Mouse (Mus musculus) intestine, embryonic 16.5 days (tissue): ENCODE results near the gene Etfdh. TPM values are rescaled to one million over a fixed set of nuclear protein-coding genes. Genes with fewer than 3 reads are reported as not detected.

Experiments
- ATAC-seq: fragments of 200-750 bp; cut with Nextera tagmentation; 2 replicates; pipeline ENCODE4 v1.8.0; 2017; ENCODE audit warnings: moderate TSS enrichment, moderate library complexity
- H3K27ac ChIP-seq: fragments of 300-500 bp; sonication (generic); 2 replicates; pipeline ENCODE4 v1.5.1; 2014; ENCODE audit warnings: mild to moderate bottlenecking, low read length
- H3K27me3 ChIP-seq: fragments of 300-500 bp; sonication (generic); replicated peaks from 2 replicates; pipeline ENCODE4 v1.6.1; 2014; ENCODE audit warnings: low read length, control low read depth, mixed read lengths; ENCODE audit not compliant: control insufficient read depth, insufficient read depth
- H3K36me3 ChIP-seq: fragments of 300-500 bp; sonication (generic); 2 replicates; pipeline ENCODE4 v1.6.1; 2014; ENCODE audit warnings: low read length, control low read depth; ENCODE audit not compliant: control insufficient read depth, insufficient read depth
- H3K4me1 ChIP-seq: fragments of 300-500 bp; sonication (generic); 2 replicates; pipeline ENCODE4 v1.6.1; 2014; ENCODE audit warnings: low read length, control low read depth, mixed read lengths; ENCODE audit not compliant: control insufficient read depth, insufficient read depth
- H3K4me2 ChIP-seq: fragments of 300-500 bp; sonication (generic); 2 replicates; pipeline ENCODE4 v1.6.1; 2014; ENCODE audit warnings: low read depth, low read length, control low read depth
- H3K4me3 ChIP-seq: fragments of 300-500 bp; sonication (generic); 2 replicates; pipeline ENCODE4 v1.5.1; 2014; ENCODE audit warnings: mild to moderate bottlenecking, low read length
- H3K9ac ChIP-seq: fragments of 300-500 bp; sonication (generic); 2 replicates; pipeline ENCODE4 v1.6.1; 2014; ENCODE audit warnings: low read depth, low read length
- H3K9me3 ChIP-seq: fragments of 300-500 bp; sonication (generic); 2 replicates; pipeline ENCODE4 v1.6.1; 2016; ENCODE audit warnings: low read length, control low read depth; ENCODE audit not compliant: control insufficient read depth
- WGBS: fragments of 180-500 bp; shearing (Covaris S2); extraction: QIAGEN DNeasy Blood & Tissue Kit; methylation state at CpG from one replicate; pipeline ENCODE4 v1.1.7; 2014; 5-methylcytosine and 5-hydroxymethylcytosine counted together
- polyA plus RNA-seq: library from polyadenylated mRNA; unstranded; fragments of >200 nt; fragmentation: Nextera tagmentation; extraction: Ambion mirVana; gene quantifications from 2 replicates; pipeline ENCODE4 v1.2.1, GENCODE M21; 2015

The Etfdh gene
- polyA plus RNA-seq, 1 experiment from 2014 or later = 113 TPM

- peak; percentile 99 for ATAC-seq
- H3K36me3 ChIP-seq = peaks cover 14% of the 10 kb centered on the region; the same call in 1 of the 2 replicates
- no peaks in the 10 kb centered on the region for H3K4me1 ChIP-seq
- WGBS = under 1% methylated on average over 60 of the region's 60 CpGs
- H3K4me2 ChIP-seq = peak within 1 kb of the TSS; percentile 81
- peak within 1 kb of the TSS; percentile 82 for H3K4me3 ChIP-seq
- no peaks in the 10 kb centered on the region for H3K27me3 ChIP-seq
- peak within 1 kb of the TSS; percentile 92 for H3K27ac ChIP-seq
- peak within 1 kb of the TSS; percentile 89 for H3K9ac ChIP-seq
- H3K9me3 ChIP-seq = no peaks in the 10 kb centered on the region
Measured at GRCm38 (mm10) chr3:79628561-79629415, 512 bp downstream of the Etfdh start, which contains the start of gene 4930579G24Rik. Gene 4930579G24Rik, plus strand, starts transcription at chr3:79629079.

- no peaks in the 10 kb centered on the region for H3K4me1 ChIP-seq
- H3K36me3 ChIP-seq = peaks cover 9% of the 10 kb centered on the region; the same call in 1 of the 2 replicates
- 0% methylated on average over 9 of the region's 9 CpGs for WGBS
- H3K4me2 ChIP-seq = peak overlapping the region; percentile 81
- peak overlapping the region; percentile 92 for H3K27ac ChIP-seq
- H3K4me3 ChIP-seq = peak overlapping the region; percentile 82
- no peaks in the 10 kb centered on the region for H3K9me3 ChIP-seq
- H3K27me3 ChIP-seq = no peaks in the 10 kb centered on the region
- ATAC-seq = peak; percentile 50
- peak overlapping the region; percentile 83 for H3K9ac ChIP-seq
Measured at GRCm38 (mm10) chr3:79628182-79628560, 1.1 kb downstream of the Etfdh start.

- WGBS = 23% methylated on average over 10 of the region's 10 CpGs
- no peak for ATAC-seq
- Histone ChIP-seq H3K27me3 (no peaks in the 10 kb centered on the region), H3K4me1 (no peaks in the 10 kb centered on the region), H3K9me3 (no peaks in the 10 kb centered on the region), H3K4me2 (peak overlapping the region; percentile 81), H3K9ac (peak overlapping the region; percentile 83), H3K27ac (peak overlapping the region; percentile 92), H3K4me3 (peak overlapping the region; percentile 82), H3K36me3 (peaks cover 8% of the 10 kb centered on the region; the same call in 1 of the 2 replicates)
Measured at GRCm38 (mm10) chr3:79627484-79628181, 1.7 kb downstream of the Etfdh start.

- Histone ChIP-seq H3K27me3 (no peaks in the 10 kb centered on the region), H3K9ac (no peak overlapping the region), H3K4me3 (no peak overlapping the region), H3K27ac (no peak overlapping the region), H3K4me1 (no peaks in the 10 kb centered on the region), H3K36me3 (peaks cover 12% of the 10 kb centered on the region), H3K9me3 (no peaks in the 10 kb centered on the region), H3K4me2 (no peak overlapping the region)
- WGBS = 83% methylated on average over 2 of the region's 2 CpGs
- ATAC-seq = no peak
Measured at GRCm38 (mm10) chr3:79609886-79610285, 19.4 kb downstream of the Etfdh start.

- H3K27ac ChIP-seq = no peak overlapping the region
- no peak overlapping the region for H3K9ac ChIP-seq
- ATAC-seq = no peak
- H3K4me1 ChIP-seq = 0 out of 2 replicates have a peak, but pooled peaks cover 3% of the 10 kb centered on the region
- WGBS = 92% methylated on average over 7 of the region's 7 CpGs
- no peaks in the 10 kb centered on the region for H3K27me3 ChIP-seq
- no peaks in the 10 kb centered on the region for H3K9me3 ChIP-seq
- H3K36me3 ChIP-seq = peaks cover 7% of the 10 kb centered on the region
- no peak overlapping the region for H3K4me3 ChIP-seq
- H3K4me2 ChIP-seq = no peak overlapping the region
Measured at GRCm38 (mm10) chr3:79595468-79595867, 33.8 kb downstream of the Etfdh start.

- no peaks in the 10 kb centered on the region for H3K27me3 ChIP-seq
- peak overlapping the region; percentile 90 for H3K9ac ChIP-seq
- WGBS = 3% methylated on average over 15 of the region's 15 CpGs
- H3K4me3 ChIP-seq = peak overlapping the region; percentile 78
- H3K4me1 ChIP-seq = 0 out of 2 replicates have a peak, but pooled peaks cover 3% of the 10 kb centered on the region
- peak overlapping the region; percentile 83 for H3K27ac ChIP-seq
- no peaks in the 10 kb centered on the region for H3K9me3 ChIP-seq
- peak overlapping the region; percentile 80 for H3K4me2 ChIP-seq
- peaks cover 4% of the 10 kb centered on the region; the same call in 1 of the 2 replicates for H3K36me3 ChIP-seq
- ATAC-seq = peak; percentile 20
Measured at GRCm38 (mm10) chr3:79591793-79592471, 37.4 kb downstream of the Etfdh start.

- Histone ChIP-seq H3K4me1 (0 out of 2 replicates have a peak, but pooled peaks cover 3% of the 10 kb centered on the region), H3K36me3 (peaks cover 4% of the 10 kb centered on the region; the same call in 1 of the 2 replicates), H3K27me3 (no peaks in the 10 kb centered on the region), H3K27ac (peak within 1 kb of the TSS; percentile 83), H3K9me3 (no peaks in the 10 kb centered on the region), H3K4me3 (peak within 1 kb of the TSS; percentile 78), H3K9ac (peak within 1 kb of the TSS; percentile 90), H3K4me2 (peak within 1 kb of the TSS; percentile 80)
- peak; percentile 90 for ATAC-seq
- WGBS = 3% methylated on average over 63 of the region's 63 CpGs
Measured at GRCm38 (mm10) chr3:79590863-79591792, 38.2 kb downstream of the Etfdh start, which contains the start of gene Ppid. Gene Ppid, plus strand, starts transcription at chr3:79591342.

- Histone ChIP-seq H3K4me2 (no peak overlapping the region), H3K27ac (no peak overlapping the region), H3K4me3 (no peak overlapping the region), H3K27me3 (no peaks in the 10 kb centered on the region), H3K4me1 (0 out of 2 replicates have a peak, but pooled peaks cover 3% of the 10 kb centered on the region), H3K9ac (no peak overlapping the region), H3K9me3 (no peaks in the 10 kb centered on the region), H3K36me3 (no peaks in the 10 kb centered on the region)
- ATAC-seq = no peak
- 72% methylated on average over 2 of the region's 2 CpGs for WGBS
Measured at GRCm38 (mm10) chr3:79589671-79590070, 39.6 kb downstream of the Etfdh start.
